Mouse (Mus musculus): ENCODE results near the gene Pole3. TPM values are rescaled to one million over a fixed set of nuclear protein-coding genes. Genes with fewer than 3 reads are reported as not detected.

Gene Pole3
- total and polyA plus RNA-seq, 3 experiments, result 32.1 to 87.5 (median 69.8) TPM

- Histone ChIP-seq H3K4me2 (ENCODE audit: insufficient read depth, low read depth, poor library complexity, severe bottlenecking) (no peak overlapping the region; the same call in 1 of the 2 replicates), H3K4me3 (replicated peaks in 1 of 3; ENCODE audit: low read depth in 2 of 3, low read length in 2 of 3, poor library complexity in 1 of 3) (no peak overlapping the region)
- dilution Hi-C loops (cut with MboI; ENCODE audit: extremely low pct_ligation_motif_present, extremely low pct_unique_long_range_greater_than_20kb, low sequenced_read_pairs), result no loop called here
Measured at GRCm38 (mm10) chr4:62560963-62561629, 36.2 kb upstream of the Pole3 start.

GRCm38 (mm10) chr4:62559797-62560329, 35.0 kb upstream of the Pole3 start, which contains the start of gene Rgs3:
Rgs3 (plus strand) TSS chr4:62559847.
- Histone ChIP-seq H3K9ac (ENCODE audit: insufficient read depth, low read depth) (no peak within 1 kb of the TSS), H3K27ac (ENCODE audit: insufficient read depth, low read depth) (no peak within 1 kb of the TSS), H3K4me3 (replicated peaks in 1 of 3; ENCODE audit: low read depth in 2 of 3, low read length in 2 of 3, poor library complexity in 1 of 3) (no peak within 1 kb of the TSS), H3K4me1 (ENCODE audit: control insufficient read depth in 1 of 2, insufficient read depth in 2 of 2) (peaks cover 9 to 17% of the 10 kb centered on the region in 2 experiments), H3K79me2 (replicated peaks; ENCODE audit: control insufficient read depth, extremely low read depth, insufficient read depth, poor library complexity, severe bottlenecking) (no peaks in the 10 kb centered on the region), H3K9me3 (replicated peaks; ENCODE audit: low read length) (no peaks in the 10 kb centered on the region), H3K4me2 (ENCODE audit: insufficient read depth, low read depth, poor library complexity, severe bottlenecking) (no peak within 1 kb of the TSS), H3K27me3 (replicated peaks) (no peaks in the 10 kb centered on the region), H3K36me3 (replicated peaks in 1 of 2; ENCODE audit: control insufficient read depth in 1 of 2, insufficient read depth in 1 of 2, low read length in 1 of 2) (no peaks in the 10 kb centered on the region)
- DNase-seq (ENCODE audit: extremely low read depth), result no peak
- TF ChIP-seq USF1 (IDR thresholded peaks at IDR 0.05; ENCODE audit: low read depth, low read length), result no peak
- no peak for TF ChIP-seq MAX (IDR thresholded peaks at IDR 0.05; ENCODE audit: low read length)
- no peak for TF ChIP-seq CHD2 (IDR thresholded peaks at IDR 0.05; ENCODE audit: low read length)
- no peak for TF ChIP-seq E2F4 (IDR thresholded peaks at IDR 0.05; ENCODE audit: insufficient replicate concordance, low read depth, low read length)
- TF ChIP-seq MEF2A (IDR thresholded peaks at IDR 0.05; ENCODE audit: borderline replicate concordance, low read depth, low read length), result no peak
- TF ChIP-seq NRF1 (IDR thresholded peaks at IDR 0.05; ENCODE audit: low read depth, low read length), result no peak
- no peak for TF ChIP-seq USF2 (conservative IDR thresholded peaks at IDR 0.05; ENCODE audit: low read depth, low read length)
- TF ChIP-seq ZC3H11A (IDR thresholded peaks at IDR 0.05; ENCODE audit: low read depth, low read length), result no peak
- no peak for TF ChIP-seq ZKSCAN1 (IDR thresholded peaks at IDR 0.05; ENCODE audit: borderline replicate concordance, low read depth, low read length)
- no peak for TF ChIP-seq IRF4 (IDR thresholded peaks at IDR 0.05; ENCODE audit: low read depth, low read length)
- no peak for TF ChIP-seq POLR2A (IDR thresholded peaks at IDR 0.05; ENCODE audit: low read depth, low read length)
- TF ChIP-seq TBP (conservative IDR thresholded peaks at IDR 0.05; ENCODE audit: low read depth, low read length), result no peak
- TF ChIP-seq ZMIZ1 (IDR thresholded peaks at IDR 0.05; ENCODE audit: low read depth, low read length), result no peak
- no peak for TF ChIP-seq UBTF (IDR thresholded peaks at IDR 0.05; ENCODE audit: low read depth, low read length)
- TF ChIP-seq PAX5 (IDR thresholded peaks at IDR 0.05; ENCODE audit: low read length), result no peak
- no peak for TF ChIP-seq MAFK (IDR thresholded peaks at IDR 0.05; ENCODE audit: insufficient replicate concordance, low read length)
- TF ChIP-seq HCFC1 (IDR thresholded peaks at IDR 0.05; ENCODE audit: low read depth, low read length), result no peak
- no peak for TF ChIP-seq NELFE (IDR thresholded peaks at IDR 0.05; ENCODE audit: low read depth, low read length)
- no peak for TF ChIP-seq MAZ (IDR thresholded peaks at IDR 0.05; ENCODE audit: low read depth, low read length)
- TF ChIP-seq GABPA (IDR thresholded peaks at IDR 0.05; ENCODE audit: insufficient replicate concordance, low read depth, low read length), result no peak
- in situ Hi-C loops (cut with MboI; ENCODE audit: low pct_ligation_motif_present, low pct_unique_long_range_greater_than_20kb, low sequenced_read_pairs), result loop anchor here (5.0 kb wide), 2 partner anchors 127 to 197 kb away; no protein-coding TSS in a partner anchor
- dilution Hi-C loops (cut with MboI; ENCODE audit: extremely low pct_ligation_motif_present, extremely low pct_unique_long_range_greater_than_20kb, low sequenced_read_pairs), result no loop called here

More at GRCm38 (mm10) chr4:62560963-62561629, 36.2 kb upstream of the Pole3 start:
- Histone ChIP-seq H3K36me3 (replicated peaks in 1 of 2; ENCODE audit: control insufficient read depth in 1 of 2, insufficient read depth in 1 of 2, low read length in 1 of 2) (no peaks in the 10 kb centered on the region), H3K4me1 (ENCODE audit: control insufficient read depth in 1 of 2, insufficient read depth in 2 of 2) (peaks cover 9 to 17% of the 10 kb centered on the region in 2 experiments), H3K79me2 (replicated peaks; ENCODE audit: control insufficient read depth, extremely low read depth, insufficient read depth, poor library complexity, severe bottlenecking) (no peaks in the 10 kb centered on the region), H3K27ac (ENCODE audit: insufficient read depth, low read depth) (no peak overlapping the region), H3K9ac (ENCODE audit: insufficient read depth, low read depth) (no peak overlapping the region), H3K9me3 (replicated peaks; ENCODE audit: low read length) (no peaks in the 10 kb centered on the region), H3K27me3 (replicated peaks) (no peaks in the 10 kb centered on the region)
- TF ChIP-seq ELF1 (IDR thresholded peaks at IDR 0.05; ENCODE audit: low read depth, low read length) (peak; percentile 72; the same call in 1 of the 2 replicates), CHD2 (IDR thresholded peaks at IDR 0.05; ENCODE audit: low read length) (no peak), KAT2A (IDR thresholded peaks at IDR 0.05; ENCODE audit: insufficient replicate concordance, low read length) (no peak), TCF12 (IDR thresholded peaks at IDR 0.05; ENCODE audit: low read depth, low read length) (no peak), BHLHE40 (IDR thresholded peaks at IDR 0.05; ENCODE audit: low read depth, low read length) (no peak), CTCF (conservative IDR thresholded peaks at IDR 0.05 in 1 of 2, IDR thresholded peaks at IDR 0.05 in 1 of 2; ENCODE audit: low read depth in 2 of 2, low read length in 2 of 2) (peak; percentile 53 to 97), MYC (IDR thresholded peaks at IDR 0.05; ENCODE audit: low read depth, low read length) (no peak), SMC3 (IDR thresholded peaks at IDR 0.05; ENCODE audit: low read depth, low read length) (peak; percentile 93), MEF2A (IDR thresholded peaks at IDR 0.05; ENCODE audit: borderline replicate concordance, low read depth, low read length) (no peak), GABPA (IDR thresholded peaks at IDR 0.05; ENCODE audit: insufficient replicate concordance, low read depth, low read length) (no peak), PAX5 (IDR thresholded peaks at IDR 0.05; ENCODE audit: low read length) (no peak), USF1 (IDR thresholded peaks at IDR 0.05; ENCODE audit: low read depth, low read length) (no peak), ZKSCAN1 (IDR thresholded peaks at IDR 0.05; ENCODE audit: borderline replicate concordance, low read depth, low read length) (no peak), ZNF384 (IDR thresholded peaks at IDR 0.05; ENCODE audit: low read depth, low read length) (no peak), POLR2A (IDR thresholded peaks at IDR 0.05; ENCODE audit: low read depth, low read length) (no peak), MAZ (IDR thresholded peaks at IDR 0.05; ENCODE audit: low read depth, low read length) (no peak), USF2 (conservative IDR thresholded peaks at IDR 0.05; ENCODE audit: low read depth, low read length) (no peak), IRF4 (IDR thresholded peaks at IDR 0.05; ENCODE audit: low read depth, low read length) (no peak), POLR2AphosphoS2 (IDR thresholded peaks at IDR 0.05; ENCODE audit: low read depth, low read length) (no peak), ZC3H11A (IDR thresholded peaks at IDR 0.05; ENCODE audit: low read depth, low read length) (peak; percentile 82), EP300 (IDR thresholded peaks at IDR 0.05; ENCODE audit: low read length) (no peak), JUND (conservative IDR thresholded peaks at IDR 0.05; ENCODE audit: low read depth, low read length) (no peak; the same call in 1 of the 2 replicates), NRF1 (IDR thresholded peaks at IDR 0.05; ENCODE audit: low read depth, low read length) (no peak), ZMIZ1 (IDR thresholded peaks at IDR 0.05; ENCODE audit: low read depth, low read length) (no peak), CHD1 (IDR thresholded peaks at IDR 0.05; ENCODE audit: low read depth, low read length) (no peak), MAX (IDR thresholded peaks at IDR 0.05; ENCODE audit: low read length) (no peak), RAD21 (IDR thresholded peaks at IDR 0.05; ENCODE audit: low read depth, low read length) (peak; percentile 99), TBP (conservative IDR thresholded peaks at IDR 0.05; ENCODE audit: low read depth, low read length) (no peak), SIN3A (IDR thresholded peaks at IDR 0.05; ENCODE audit: low read length) (no peak), HCFC1 (IDR thresholded peaks at IDR 0.05; ENCODE audit: low read depth, low read length) (no peak), NELFE (IDR thresholded peaks at IDR 0.05; ENCODE audit: low read depth, low read length) (no peak), ETS1 (conservative IDR thresholded peaks at IDR 0.05; ENCODE audit: low read depth, low read length) (no peak)
- in situ Hi-C loops (cut with MboI; ENCODE audit: low pct_ligation_motif_present, low pct_unique_long_range_greater_than_20kb, low sequenced_read_pairs), result loop anchor here (5.0 kb wide), 2 partner anchors 126 to 196 kb away; no protein-coding TSS in a partner anchor
- DNase-seq (ENCODE audit: extremely low read depth), result peak; percentile 89
